Comparison of ENCODE assay signal across 21 mouse cellular contexts in genomic region chr1:82384106-82384505, GRCm38 (mm10).
"Had no signal": no experiment of that assay in that cellular context is flagged by ENCODE, and none has a peak within 500 bp of the region (broad histone marks: within the 10 kb centered on the region; RNA-seq: fewer than 3 reads in every experiment).

No protein-coding gene starts in this region.

- H3K36me3 ChIP-seq: intestine, embryonic 15.5 days; limb, embryonic 12.5 days; limb, embryonic 15.5 days; midbrain, embryonic 10.5 days; midbrain, embryonic 13.5 days; stomach, embryonic 15.5 days had no signal

- H3K4me1 ChIP-seq: megakaryocyte, embryonic 14.5 days had no signal

- H3K9me3 ChIP-seq: intestine, embryonic 15.5 days; limb, embryonic 12.5 days; limb, embryonic 15.5 days; liver, embryonic 13.5 days; megakaryocyte, embryonic 14.5 days; midbrain, embryonic 10.5 days; midbrain, embryonic 13.5 days; stomach, embryonic 15.5 days had no signal

- DNase-seq: kidney, adult 18-20 months; kidney, adult 9 months; kidney, postnatal 14 days; kidney, postnatal 4 days; liver, embryonic 13.5 days; lung, embryonic 14.5 days; lung, postnatal 10 days; lung, postnatal 36 days; retina, postnatal 1 day; right cerebral cortex, postnatal 25 days; spleen, adult 18-20 months; thymus, postnatal 25 days had no signal

- H3K27ac ChIP-seq: limb, embryonic 12.5 days; limb, embryonic 15.5 days; liver, embryonic 13.5 days; midbrain, embryonic 10.5 days; midbrain, embryonic 13.5 days had no signal

- H3K9ac ChIP-seq: intestine, embryonic 15.5 days; limb, embryonic 12.5 days; limb, embryonic 15.5 days; liver, embryonic 13.5 days; lung, embryonic 14.5 days; midbrain, embryonic 13.5 days; stomach, embryonic 15.5 days had no signal

- H3K4me2 ChIP-seq: intestine, embryonic 15.5 days; limb, embryonic 12.5 days; limb, embryonic 15.5 days; liver, embryonic 13.5 days; midbrain, embryonic 13.5 days; stomach, embryonic 15.5 days had no signal

- H3K4me3 ChIP-seq: intestine, embryonic 15.5 days; limb, embryonic 12.5 days; limb, embryonic 15.5 days; liver, embryonic 13.5 days; megakaryocyte, embryonic 14.5 days; midbrain, embryonic 10.5 days; midbrain, embryonic 13.5 days; myocyte; stomach, embryonic 15.5 days had no signal

- H3K27me3 ChIP-seq: intestine, embryonic 15.5 days; limb, embryonic 12.5 days; limb, embryonic 15.5 days; liver, embryonic 13.5 days; megakaryocyte, embryonic 14.5 days; midbrain, embryonic 13.5 days; stomach, embryonic 15.5 days had no signal

- ATAC-seq: intestine, embryonic 15.5 days; midbrain, embryonic 13.5 days; midbrain, embryonic 16.5 days had no signal
